Mouse (Mus musculus) 3134 (cell line): ENCODE results near the gene Cdk13.

Experiments used
- DNase-seq: peaks from one replicate; pipeline ENCODE4 v3.0.0-alpha.2; 2011; ENCODE audit warnings: low spot score; ENCODE audit not compliant: insufficient read length; ENCODE audit errors: extremely low read depth

Gene Cdk13

GRCm38 (mm10) chr13:17804909-17805613 lies at the start of gene Cdk13:
Gene Cdk13, minus strand, starts transcription at chr13:17805097.
- peak; percentile 99 for DNase-seq

DNA sequence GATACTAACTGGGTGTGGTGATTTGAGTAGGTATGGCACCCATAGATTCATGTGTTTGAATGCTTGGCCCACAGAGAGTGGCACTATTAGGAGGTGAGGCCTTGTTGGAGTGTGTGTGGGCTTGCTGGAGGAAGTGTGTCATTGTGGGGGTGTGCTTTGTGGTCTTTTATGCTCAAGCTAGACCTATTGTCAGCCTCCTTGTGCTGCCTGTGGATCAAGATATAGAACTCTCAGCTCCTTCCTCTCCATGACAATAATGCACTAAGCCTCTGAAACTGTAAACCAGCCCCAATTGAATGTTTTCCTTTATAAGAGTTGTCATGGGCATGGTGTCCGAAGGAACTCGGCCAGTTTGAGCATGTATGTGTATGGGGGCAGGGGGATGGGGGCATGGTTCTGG lies 38.4 kb upstream of the Cdk13 start:
- no peak for DNase-seq

DNA sequence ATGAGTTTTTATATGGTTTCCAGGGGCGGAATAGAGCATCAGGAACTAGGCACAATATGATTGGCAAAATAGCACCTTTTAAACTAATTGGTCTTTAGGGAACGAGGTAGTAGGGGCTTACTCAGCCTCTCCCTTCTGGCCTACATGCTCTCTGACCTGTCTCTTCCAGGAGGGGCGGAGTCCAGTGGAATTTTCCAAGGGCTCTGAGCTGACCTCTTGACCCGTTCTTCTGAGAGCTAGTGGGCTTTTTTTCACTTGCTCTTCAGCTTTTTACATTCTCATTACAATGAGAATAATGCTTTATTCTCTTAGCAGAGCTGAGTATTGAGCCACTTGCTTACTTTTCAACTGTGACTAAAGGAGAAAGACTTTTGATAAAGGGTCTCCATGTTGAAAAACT lies 37.9 kb upstream of the Cdk13 start:
- DNase-seq = no peak

- DNase-seq = no peak
These were observed 34.2 kb upstream of the Cdk13 start for GRCm38 (mm10) chr13:17839137-17839536.

DNA sequence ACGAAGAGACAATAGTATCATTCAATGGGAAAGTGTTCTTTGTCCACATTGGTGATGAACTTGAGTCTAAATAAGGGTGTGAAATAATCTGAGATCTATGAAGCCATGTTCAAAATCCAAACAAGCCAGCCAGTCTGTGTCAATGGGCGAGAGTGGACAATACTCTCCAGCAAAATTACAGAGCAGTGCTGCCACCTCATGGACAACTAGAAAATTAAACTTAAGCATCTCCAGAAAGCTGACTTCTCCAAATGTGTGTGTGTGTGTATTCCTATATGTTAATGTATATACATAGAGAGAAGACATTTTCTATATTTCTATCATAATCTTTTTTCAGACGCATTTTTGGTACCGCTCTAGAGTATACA lies 33.6 kb upstream of the Cdk13 start:
- DNase-seq = no peak

- peak; percentile 31 for DNase-seq
These were observed 33.0 kb upstream of the Cdk13 start for GRCm38 (mm10) chr13:17837610-17838483.

DNA sequence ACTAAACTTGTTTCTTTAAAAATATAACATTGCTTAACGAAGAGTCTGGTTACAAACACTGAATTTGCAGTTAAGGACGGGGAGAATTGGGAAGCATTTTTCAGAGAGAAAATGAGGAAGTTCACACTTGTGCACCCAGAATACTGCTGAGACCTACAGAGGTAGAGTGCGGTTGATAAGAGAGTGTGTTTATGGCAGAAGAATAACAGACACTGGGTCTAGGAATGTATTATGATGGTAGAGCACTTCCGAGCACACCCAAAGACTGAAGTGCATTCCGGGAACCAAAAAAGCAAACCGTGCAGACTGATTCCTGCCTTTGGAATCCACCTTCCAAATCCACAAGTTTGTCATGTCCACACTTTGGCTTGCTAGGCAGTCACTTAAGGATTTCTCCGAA lies 31.9 kb upstream of the Cdk13 start:
- no peak for DNase-seq

DNA sequence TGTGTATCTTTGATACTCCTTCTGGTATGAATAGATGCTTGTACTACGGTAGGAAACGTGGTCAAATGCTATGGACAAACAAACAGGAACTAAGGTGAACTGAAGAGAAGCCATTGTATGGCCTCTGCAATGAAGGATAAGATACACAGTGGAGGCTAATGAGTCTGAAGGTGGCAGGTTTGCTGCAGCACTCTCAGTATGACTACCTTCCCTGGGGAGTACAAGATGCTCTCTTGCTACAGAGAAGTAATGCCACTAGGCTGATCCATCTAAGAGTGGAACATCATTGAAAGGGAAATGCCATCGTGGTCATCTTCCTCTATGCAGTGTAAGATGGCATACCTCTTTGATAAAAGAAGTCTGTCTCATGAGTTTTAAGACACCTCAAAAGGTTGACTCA lies 28.0 kb upstream of the Cdk13 start:
- no peak for DNase-seq

- DNase-seq = no peak
These were observed 12.3 kb upstream of the Cdk13 start for GRCm38 (mm10) chr13:17817226-17817625.

- DNase-seq = no peak
These were observed 698 bp upstream of the Cdk13 start for GRCm38 (mm10) chr13:17805614-17805975.

- peak; percentile 57 for DNase-seq
These were observed 647 bp downstream of the Cdk13 start for GRCm38 (mm10) chr13:17804058-17804841.

DNA sequence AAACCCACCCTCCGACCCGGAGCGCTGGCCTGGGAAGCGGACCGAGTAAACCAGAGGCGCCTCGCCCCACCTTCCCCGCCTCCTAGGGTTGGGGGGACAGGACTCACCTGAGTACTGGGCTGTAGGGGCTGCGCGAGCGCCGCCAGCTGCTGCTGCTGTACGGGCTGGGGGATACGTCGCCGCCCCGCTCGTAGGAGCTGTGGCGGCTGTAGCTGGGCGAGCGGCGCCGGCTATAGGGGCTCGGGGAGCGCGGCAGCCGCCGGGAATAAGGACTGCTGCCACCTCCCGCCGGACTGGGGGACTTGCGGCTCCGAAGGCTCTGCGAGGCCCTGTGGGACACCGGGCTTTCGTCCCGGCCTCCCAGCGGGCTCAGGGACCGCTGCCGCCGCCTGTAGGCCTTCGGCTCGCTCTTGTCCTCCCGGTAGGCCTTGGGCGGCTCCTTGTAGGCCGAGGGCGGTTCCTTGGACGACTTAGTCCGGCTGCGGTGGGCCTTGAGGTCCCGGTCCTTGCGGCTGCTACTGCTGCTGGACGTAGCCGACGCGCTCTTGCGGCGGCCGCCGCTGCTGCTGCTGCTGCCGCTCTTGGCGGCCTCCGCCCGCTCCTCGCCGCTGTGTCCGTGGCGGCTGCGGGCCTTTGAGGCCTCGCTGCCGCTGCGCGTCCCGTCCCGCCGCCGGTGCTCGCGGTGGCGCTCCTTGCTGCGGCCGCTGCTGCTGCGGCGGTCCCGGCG lies 1.4 kb downstream of the Cdk13 start:
- DNase-seq = peak; percentile 83

DNA sequence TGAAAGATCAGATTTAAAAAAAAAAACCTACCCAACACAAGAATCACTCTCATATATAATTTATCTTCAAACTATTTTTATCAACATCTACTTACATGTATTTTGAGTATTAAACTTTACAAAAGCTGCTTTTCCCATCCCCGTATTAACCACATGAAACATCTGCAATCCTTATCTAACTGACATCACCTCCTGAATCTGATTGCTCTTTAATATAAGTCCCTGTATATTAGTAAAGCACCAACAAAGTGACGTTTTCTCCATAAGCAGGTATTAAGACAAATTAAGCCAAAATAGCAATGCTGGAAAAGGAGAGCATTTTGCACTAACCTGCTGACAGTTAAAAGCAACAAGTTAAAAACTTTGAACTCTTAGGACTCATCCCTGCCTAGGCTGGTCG lies 2.0 kb downstream of the Cdk13 start:
- no peak for DNase-seq

DNA sequence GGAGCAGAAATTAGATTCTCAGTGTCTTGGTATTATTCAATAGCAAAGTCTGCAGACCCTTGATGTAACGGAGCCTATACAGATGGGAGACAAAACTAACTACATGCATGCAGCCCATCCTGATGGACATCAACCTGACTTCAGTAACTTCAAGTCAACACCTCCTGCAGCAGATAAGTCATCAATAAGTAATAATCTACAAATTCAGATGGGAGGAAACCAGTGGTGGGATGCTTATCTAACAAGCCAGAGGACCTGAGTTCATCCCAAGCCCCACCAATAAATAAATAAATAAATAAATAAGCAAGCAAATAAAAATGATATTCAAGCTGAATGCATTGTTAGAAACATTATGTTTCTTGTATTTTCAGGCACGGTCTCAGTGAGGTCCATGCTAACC lies 5.2 kb downstream of the Cdk13 start:
- no peak for DNase-seq

DNA sequence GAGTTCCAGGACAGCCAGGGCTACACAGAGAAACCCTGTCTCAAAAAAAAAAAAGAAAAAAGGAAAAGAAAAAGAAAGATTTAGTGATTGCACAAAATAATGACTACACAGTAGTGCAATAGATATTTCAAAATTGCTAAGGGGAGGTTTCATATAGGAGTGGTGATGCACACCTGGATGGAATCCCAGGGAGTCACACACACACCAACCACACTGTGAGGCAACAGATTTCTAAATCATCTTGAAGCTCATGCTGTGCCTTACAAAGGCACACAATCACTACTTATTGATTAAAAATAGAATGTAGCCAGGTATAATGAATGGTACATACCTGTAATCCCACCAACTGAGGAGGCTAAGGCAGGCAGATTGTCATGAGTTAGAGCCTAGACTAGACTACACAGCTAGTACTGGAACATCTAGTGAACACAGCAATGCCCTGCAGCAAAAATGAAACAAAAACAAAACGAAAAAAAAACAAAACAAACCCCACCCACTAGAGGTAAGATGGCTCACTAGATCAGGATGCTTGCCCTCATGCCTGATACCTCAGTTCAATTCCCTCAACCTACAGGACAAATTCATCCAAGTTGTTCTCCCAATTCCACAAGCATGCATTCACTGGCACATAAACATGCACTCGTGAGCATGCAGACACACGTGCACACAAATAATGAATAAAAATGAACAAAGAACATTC lies 9.0 kb downstream of the Cdk13 start:
- DNase-seq = no peak

- no peak for DNase-seq
These were observed 21.3 kb downstream of the Cdk13 start for GRCm38 (mm10) chr13:17783643-17784042.

DNA sequence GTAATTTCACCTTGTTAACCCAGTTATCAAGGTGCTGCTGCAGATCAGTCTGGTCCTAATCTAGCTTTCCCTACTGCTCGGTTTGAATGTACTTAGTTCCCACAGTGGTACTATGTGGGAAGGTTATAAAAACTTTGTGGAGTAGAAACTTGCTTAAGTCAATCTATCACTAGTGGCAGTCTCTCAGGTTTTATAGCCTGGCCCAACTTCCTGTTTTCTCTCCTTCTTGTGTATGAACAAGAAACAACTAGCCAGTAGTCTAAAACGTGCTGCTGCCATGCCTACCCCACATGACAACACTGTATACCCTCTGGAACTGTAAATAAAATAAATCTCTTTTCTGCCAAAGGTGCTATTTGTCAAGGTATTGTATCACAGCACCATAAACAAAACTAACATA lies 25.0 kb downstream of the Cdk13 start:
- DNase-seq = no peak

- no peak for DNase-seq
These were observed 28.6 kb downstream of the Cdk13 start for GRCm38 (mm10) chr13:17776303-17776702.

GRCm38 (mm10) chr13:17775364-17775763 lies 29.5 kb downstream of the Cdk13 start:
- no peak for DNase-seq

GRCm38 (mm10) chr13:17773112-17773511 lies 31.8 kb downstream of the Cdk13 start:
- DNase-seq = no peak
